Mouse (Mus musculus) adrenal gland, postnatal 36 days (tissue): ENCODE results near the gene Clpsl2. TPM values are rescaled to one million over a fixed set of nuclear protein-coding genes. Genes with fewer than 3 reads are reported as not detected.

Experiments used
- DNase-seq, 2 experiments: peaks; one replicate each; pipeline ENCODE4 v3.0.0; 2021; ENCODE audit warnings: mixed read lengths in 1 of 2
- microRNA-seq: library from miRNA; unstranded; fragments of <30 nt; microRNA quantifications from one replicate; pipeline ENCODE4 v1.2.0, GENCODE M21; 2021
- total RNA-seq, 2 experiments: library from RNA; stranded (reverse); gene quantifications; 2 replicates each; pipeline ENCODE4 v1.2.3; 2021

Gene Clpsl2
- total RNA-seq, 2 experiments from 2014 or later: not detected

- DNase-seq: no peak
These were observed 11.4 kb downstream of the Clpsl2 start, which contains the start of gene Clps for GRCm38 (mm10) chr17:28560598-28560997. Clps (minus strand) TSS chr17:28560766.

- no peak for DNase-seq
These were observed 12.4 kb downstream of the Clpsl2 start for GRCm38 (mm10) chr17:28561613-28562012.

- no peak for DNase-seq
These were observed 16.0 kb downstream of the Clpsl2 start for GRCm38 (mm10) chr17:28565181-28565580.

- DNase-seq: no peak
These were observed 18.3 kb downstream of the Clpsl2 start for GRCm38 (mm10) chr17:28567541-28567940.

GRCm38 (mm10) chr17:28571868-28572267, 22.7 kb downstream of the Clpsl2 start:
- no peak for DNase-seq

- peak; percentile 23 to 53 for DNase-seq
These were observed 23.3 kb downstream of the Clpsl2 start for GRCm38 (mm10) chr17:28572521-28572920.

GRCm38 (mm10) chr17:28572941-28573340, 23.7 kb downstream of the Clpsl2 start:
- no peak for DNase-seq

GRCm38 (mm10) chr17:28575244-28576125, 26.3 kb downstream of the Clpsl2 start, which contains the start of gene Lhfpl5:
Lhfpl5 (plus strand) TSS chr17:28575641.
- peak; percentile 64 to 71 for DNase-seq

GRCm38 (mm10) chr17:28580396-28580795, 31.2 kb downstream of the Clpsl2 start:
- peak; percentile 74 to 83 for DNase-seq

- no peak for DNase-seq
These were observed 31.8 kb downstream of the Clpsl2 start for GRCm38 (mm10) chr17:28581056-28581455.

GRCm38 (mm10) chr17:28586509-28586908, 37.3 kb downstream of the Clpsl2 start:
- DNase-seq: no peak

GRCm38 (mm10) chr17:28588591-28588990, 39.4 kb downstream of the Clpsl2 start:
- no peak for DNase-seq

- DNase-seq: no peak
These were observed 41.4 kb downstream of the Clpsl2 start for GRCm38 (mm10) chr17:28590596-28590995.

- DNase-seq: peak; percentile 47 to 61
These were observed 42.3 kb downstream of the Clpsl2 start for GRCm38 (mm10) chr17:28591476-28591875.

- DNase-seq: peak; percentile 83 to 89
These were observed 43.8 kb downstream of the Clpsl2 start for GRCm38 (mm10) chr17:28592998-28593397.

- DNase-seq: no peak
These were observed 44.8 kb downstream of the Clpsl2 start for GRCm38 (mm10) chr17:28593965-28594364.

GRCm38 (mm10) chr17:28600780-28601179, 51.6 kb downstream of the Clpsl2 start:
- no peak for DNase-seq

- DNase-seq: peak; percentile 53 to 62
These were observed 52.5 kb downstream of the Clpsl2 start for GRCm38 (mm10) chr17:28601557-28602250.

Small RNA genes lying within 50 kb of the gene (microRNA-seq; reads per million reads assigned to microRNA genes)
- gene Gm25195 (not detected), gene Mir6969 (not detected)

Other genes starting within 250 kb of the Clpsl2 start
- 10 to 100 TPM; 23.5 to 23.7 TPM for gene Fance, start 235.9 kb upstream of the Clpsl2 start, total RNA-seq
- gene Rpl10a, start 220.9 kb upstream of the Clpsl2 start, total RNA-seq: 100 to 1,000 TPM; 847 to 904 TPM
- 10 to 100 TPM; 10.0 to 10.1 TPM for gene Tead3, start 198.6 kb upstream of the Clpsl2 start, total RNA-seq
- gene Tulp1, start 184.2 kb upstream of the Clpsl2 start, total RNA-seq: under 1 TPM in 1 of 2 experiments, not detected in 1; 0.43 TPM
- 100 to 1,000 TPM in 1 of 2 experiments, 10 to 100 TPM in 1; 52.5 to 126 TPM for gene Fkbp5, start 31.9 kb upstream of the Clpsl2 start, total RNA-seq
- not detected for gene Armc12, start 18.6 kb upstream of the Clpsl2 start, total RNA-seq
- gene Clps, start 11.4 kb downstream of the Clpsl2 start, total RNA-seq: not detected
- 1 to 10 TPM; 1.3 to 1.8 TPM for gene Lhfpl5, start 26.2 kb downstream of the Clpsl2 start, total RNA-seq
- gene Srpk1, start 73.3 kb downstream of the Clpsl2 start, total RNA-seq: 10 to 100 TPM; 57.6 to 69.1 TPM
- gene Slc26a8, start 140.8 kb downstream of the Clpsl2 start, total RNA-seq: 1 to 10 TPM; 1.2 to 2.2 TPM
- 10 to 100 TPM; 66.1 to 84.1 TPM for gene Mapk14, start 141.9 kb downstream of the Clpsl2 start, total RNA-seq
- 1 to 10 TPM; 1.1 to 1.2 TPM for gene AC170998.1, start 176.7 kb downstream of the Clpsl2 start, total RNA-seq
- 100 to 1,000 TPM in 1 of 2 experiments, 10 to 100 TPM in 1; 77.9 to 267 TPM for gene Mapk13, start 219.9 kb downstream of the Clpsl2 start, total RNA-seq